Mouse (Mus musculus): ENCODE data around the gene Atpaf1. TPM values are rescaled to one million over a fixed set of nuclear protein-coding genes. Genes with fewer than 3 reads are reported as not detected.

Atpaf1 gene
- total and polyA plus RNA-seq, 2 experiments from 2014 or later: 25.9 to 37.8 TPM

GRCm38 (mm10) chr4:115831221-115831620 lies 46.6 kb downstream of the Atpaf1 start:
- TF ChIP-seq CTCF (IDR thresholded peaks at IDR 0.05): no peak
- 95% methylated on average over 22 of the region's 22 CpGs for WGBS

DNA sequence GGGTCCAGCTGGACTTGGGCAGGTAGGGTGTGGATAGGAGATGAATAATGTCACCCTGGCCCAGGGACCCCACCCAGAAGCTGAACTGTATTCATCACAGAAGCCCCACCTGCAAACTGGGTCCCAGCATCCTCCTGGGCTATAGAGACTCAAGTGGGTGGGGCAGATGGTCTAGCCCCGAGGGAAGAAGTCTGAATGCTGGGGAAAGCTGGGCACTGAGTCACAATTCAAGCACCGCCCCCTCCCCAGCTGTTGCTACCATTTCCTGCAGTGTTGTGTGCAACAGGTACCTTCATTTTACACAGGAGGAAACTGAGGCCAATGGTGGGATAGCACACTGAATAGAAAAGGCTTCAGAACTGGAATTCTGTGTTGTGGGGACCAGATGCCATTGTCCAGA lies 47.4 kb downstream of the Atpaf1 start:
- WGBS: 73% methylated on average over 2 of the region's 2 CpGs
- H3K9ac ChIP-seq (replicated peaks; ENCODE audit: low read length, poor library complexity, severe bottlenecking): no peak overlapping the region
- no peak overlapping the region for H3K4me2 ChIP-seq (ENCODE audit: low read depth, low read length, poor library complexity, severe bottlenecking)
- DNase-seq (ENCODE audit: low spot score) (no peak), ATAC-seq (ENCODE audit: low FRiP score) (no peak)
- H3K4me1 ChIP-seq (ENCODE audit: insufficient read depth, low read length): peaks cover 3% of the 10 kb centered on the region; the same call in 1 of the 2 replicates
- H3K9me3 ChIP-seq (ENCODE audit: low read length): no peaks in the 10 kb centered on the region
- TF ChIP-seq CTCF (IDR thresholded peaks at IDR 0.05): no peak
- no peaks in the 10 kb centered on the region for H3K27me3 ChIP-seq (ENCODE audit: insufficient read depth, low read length)
- H3K4me3 ChIP-seq (ENCODE audit: low read depth, low read length): no peak overlapping the region
- H3K27ac ChIP-seq (ENCODE audit: low read depth, low read length): no peak overlapping the region
- H3K36me3 ChIP-seq (ENCODE audit: insufficient read depth, low read length): peaks cover 4% of the 10 kb centered on the region; the same call in 1 of the 2 replicates

More at GRCm38 (mm10) chr4:115831221-115831620, 46.6 kb downstream of the Atpaf1 start:
- no peak overlapping the region for H3K9ac ChIP-seq (replicated peaks; ENCODE audit: low read length, poor library complexity, severe bottlenecking)
- H3K27ac ChIP-seq (ENCODE audit: low read depth, low read length): no peak overlapping the region
- H3K36me3 ChIP-seq (ENCODE audit: insufficient read depth, low read length): peaks cover 4% of the 10 kb centered on the region; the same call in 1 of the 2 replicates
- H3K4me2 ChIP-seq (ENCODE audit: low read depth, low read length, poor library complexity, severe bottlenecking): no peak overlapping the region
- ATAC-seq (ENCODE audit: low FRiP score) (no peak), DNase-seq (ENCODE audit: low spot score) (no peak)
- H3K4me3 ChIP-seq (ENCODE audit: low read depth, low read length): no peak overlapping the region
- peaks cover 4% of the 10 kb centered on the region; the same call in 1 of the 2 replicates for H3K4me1 ChIP-seq (ENCODE audit: insufficient read depth, low read length)
- no peaks in the 10 kb centered on the region for H3K27me3 ChIP-seq (ENCODE audit: insufficient read depth, low read length)
- no peaks in the 10 kb centered on the region for H3K9me3 ChIP-seq (ENCODE audit: low read length)

DNA sequence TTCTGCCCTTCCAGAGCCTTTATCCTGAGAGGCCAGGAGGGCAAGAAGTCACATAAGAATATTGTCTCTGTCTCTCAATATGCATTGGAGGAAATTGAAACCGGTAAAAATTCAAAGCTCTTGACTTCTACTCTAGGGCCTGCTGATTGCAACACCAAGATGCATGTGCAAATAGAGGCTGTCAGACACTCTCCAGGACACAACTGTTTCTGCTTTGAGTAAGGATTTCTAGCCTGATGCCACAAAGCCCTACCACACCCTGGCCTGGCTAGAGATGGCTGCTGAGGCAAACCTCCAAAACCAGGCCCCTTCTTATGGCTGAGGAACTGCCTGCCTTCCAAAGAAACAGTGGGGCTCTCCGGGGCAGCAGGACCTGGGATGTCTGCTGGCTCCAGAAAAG lies 51.0 kb downstream of the Atpaf1 start:
- no peak overlapping the region for H3K4me3 ChIP-seq (ENCODE audit: low read depth, low read length)
- no peaks in the 10 kb centered on the region for H3K9me3 ChIP-seq (ENCODE audit: low read length)
- H3K4me2 ChIP-seq (ENCODE audit: low read depth, low read length, poor library complexity, severe bottlenecking): no peak overlapping the region
- H3K4me1 ChIP-seq (ENCODE audit: insufficient read depth, low read length): no peaks in the 10 kb centered on the region
- H3K27ac ChIP-seq (ENCODE audit: low read depth, low read length): no peak overlapping the region
- no peak for TF ChIP-seq CTCF (IDR thresholded peaks at IDR 0.05)
- no peaks in the 10 kb centered on the region for H3K27me3 ChIP-seq (ENCODE audit: insufficient read depth, low read length)
- WGBS: 79% methylated on average over 2 of the region's 2 CpGs
- H3K36me3 ChIP-seq (ENCODE audit: insufficient read depth, low read length): peaks cover 4% of the 10 kb centered on the region; the same call in 1 of the 2 replicates
- no peak overlapping the region for H3K9ac ChIP-seq (replicated peaks; ENCODE audit: low read length, poor library complexity, severe bottlenecking)
- ATAC-seq (ENCODE audit: low FRiP score) (no peak), DNase-seq (ENCODE audit: low spot score) (no peak)

GRCm38 (mm10) chr4:115838196-115838595 lies 53.6 kb downstream of the Atpaf1 start:
- peaks cover 4% of the 10 kb centered on the region; the same call in 1 of the 2 replicates for H3K36me3 ChIP-seq (ENCODE audit: insufficient read depth, low read length)
- H3K9ac ChIP-seq (replicated peaks; ENCODE audit: low read length, poor library complexity, severe bottlenecking): no peak overlapping the region
- H3K4me2 ChIP-seq (ENCODE audit: low read depth, low read length, poor library complexity, severe bottlenecking): no peak overlapping the region
- H3K4me3 ChIP-seq (ENCODE audit: low read depth, low read length): no peak overlapping the region
- no peaks in the 10 kb centered on the region for H3K9me3 ChIP-seq (ENCODE audit: low read length)
- no peak for ATAC-seq (ENCODE audit: low FRiP score)
- H3K27me3 ChIP-seq (ENCODE audit: insufficient read depth, low read length): no peaks in the 10 kb centered on the region
- no peak for DNase-seq (ENCODE audit: low spot score)
- no peaks in the 10 kb centered on the region for H3K4me1 ChIP-seq (ENCODE audit: insufficient read depth, low read length)
- H3K27ac ChIP-seq (ENCODE audit: low read depth, low read length): no peak overlapping the region
- no peak for TF ChIP-seq CTCF (IDR thresholded peaks at IDR 0.05)
- 79% methylated on average over 4 of the region's 4 CpGs for WGBS

- WGBS: 2% methylated on average over 51 of the region's 51 CpGs
- peak; percentile 95 for ATAC-seq (ENCODE audit: low FRiP score)
- H3K4me2 ChIP-seq (ENCODE audit: low read depth, low read length, poor library complexity, severe bottlenecking): peak within 1 kb of the TSS; percentile 72
- peak within 1 kb of the TSS; percentile 58 for H3K4me3 ChIP-seq (ENCODE audit: low read depth, low read length)
- H3K36me3 ChIP-seq (ENCODE audit: insufficient read depth, low read length): peaks cover 4% of the 10 kb centered on the region; the same call in 1 of the 2 replicates
- no peak within 1 kb of the TSS; the same call in 1 of the 2 replicates for H3K27ac ChIP-seq (ENCODE audit: low read depth, low read length)
- H3K9me3 ChIP-seq (ENCODE audit: low read length): no peaks in the 10 kb centered on the region
- H3K27me3 ChIP-seq (ENCODE audit: insufficient read depth, low read length): no peaks in the 10 kb centered on the region
- H3K9ac ChIP-seq (replicated peaks; ENCODE audit: low read length, poor library complexity, severe bottlenecking): peak within 1 kb of the TSS; percentile 68
- peak; percentile 43 for TF ChIP-seq CTCF (IDR thresholded peaks at IDR 0.05)
- no peaks in the 10 kb centered on the region for H3K4me1 ChIP-seq (ENCODE audit: insufficient read depth, low read length)
- peak; percentile 95 for DNase-seq (ENCODE audit: low spot score)
Observed at GRCm38 (mm10) chr4:115838696-115839641, 54.4 kb downstream of the Atpaf1 start, which contains the start of gene Mknk1. Gene Mknk1, plus strand, starts transcription at chr4:115839198.

- Histone ChIP-seq H3K4me3 (ENCODE audit: low read depth, low read length) (peak overlapping the region; percentile 58; the same call in 1 of the 2 replicates), H3K27ac (ENCODE audit: low read depth, low read length) (no peak overlapping the region), H3K36me3 (ENCODE audit: insufficient read depth, low read length) (peaks cover 2% of the 10 kb centered on the region; the same call in 1 of the 2 replicates), H3K9ac (replicated peaks; ENCODE audit: low read length, poor library complexity, severe bottlenecking) (no peak overlapping the region), H3K4me1 (ENCODE audit: insufficient read depth, low read length) (no peaks in the 10 kb centered on the region), H3K27me3 (ENCODE audit: insufficient read depth, low read length) (no peaks in the 10 kb centered on the region), H3K4me2 (ENCODE audit: low read depth, low read length, poor library complexity, severe bottlenecking) (peak overlapping the region; percentile 72), H3K9me3 (ENCODE audit: low read length) (no peaks in the 10 kb centered on the region)
- WGBS: 59% methylated on average over 4 of the region's 4 CpGs
- ATAC-seq (ENCODE audit: low FRiP score) (no peak), DNase-seq (ENCODE audit: low spot score) (no peak)
- no peak for TF ChIP-seq CTCF (IDR thresholded peaks at IDR 0.05)
Observed at GRCm38 (mm10) chr4:115839956-115840355, 55.3 kb downstream of the Atpaf1 start.

Measured in midbrain, postnatal 0 days (tissue).